Mouse (Mus musculus): ENCODE measurements around the gene Gm28363. TPM values are rescaled to one million over a fixed set of nuclear protein-coding genes. Genes with fewer than 3 reads are reported as not detected.
"Not testable (repeated sequence)": the region's sequence is repeated elsewhere in the genome, so short reads cannot be mapped to it uniquely, and the experiment has no call there.

Gm28363 gene
- not detected in 2 replicates for total RNA-seq (2017)

DNA sequence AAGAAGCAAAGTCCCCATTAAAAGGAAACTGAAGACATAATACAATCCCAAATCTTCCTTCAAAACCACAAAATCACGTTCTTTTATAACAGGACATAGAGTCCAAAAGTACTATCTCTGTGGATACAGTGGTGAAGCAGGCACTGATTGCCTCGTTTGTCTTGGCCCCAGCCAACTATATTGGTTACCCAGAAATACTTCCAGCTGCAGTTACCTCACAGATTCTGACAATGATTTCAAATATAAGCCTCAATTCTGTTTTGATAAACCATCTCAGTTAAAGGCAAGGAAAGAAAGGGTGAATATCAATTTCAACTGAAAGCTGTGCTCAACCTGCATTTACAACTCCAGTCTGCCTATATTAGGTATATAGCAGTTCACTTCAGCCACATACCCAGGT is at the start of gene Gm28363:
TSS of gene Gm28363 (plus strand) at position 301 of the 400 bp plus-strand sequence.
- ATAC-seq (replicated peaks; ENCODE audit: low read depth, poor library complexity, severe bottlenecking) = not testable (repeated sequence)

DNA sequence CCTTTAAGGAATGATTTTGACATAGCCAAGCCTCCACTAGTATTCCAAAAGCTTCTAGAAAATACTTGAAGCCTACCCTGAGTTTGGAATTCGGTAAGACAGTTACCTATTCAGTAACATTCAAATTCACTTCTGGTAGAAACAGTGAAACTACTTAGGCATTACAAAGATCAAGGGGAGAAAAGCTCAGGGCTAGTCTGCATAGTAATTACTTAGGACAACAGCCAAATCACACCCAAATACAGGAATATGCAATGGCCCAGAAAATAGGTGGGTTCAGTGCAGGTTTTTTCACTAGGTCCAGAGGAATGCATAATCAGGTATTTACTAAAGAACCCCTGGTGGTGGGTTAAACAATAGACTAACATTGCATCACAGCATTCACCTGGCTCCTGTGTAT is 46.7 kb upstream of the Gm28363 start:
- not testable (repeated sequence) for ATAC-seq (replicated peaks; ENCODE audit: low read depth, poor library complexity, severe bottlenecking)

Other genes starting within 250 kb of the Gm28363 start
- not detected in 2 replicates for gene B020011L13Rik, start 84.0 kb downstream of the Gm28363 start, total RNA-seq (2017)
- not detected in 2 replicates for gene Gm28360, start 132.9 kb downstream of the Gm28363 start, total RNA-seq (2017)
- gene Gm28168, start 230.9 kb downstream of the Gm28363 start, total RNA-seq (2017) = not detected in 2 replicates

Measured in common myeloid progenitor, adult 5-6 weeks (primary cell).